In the genomic region with DNA sequence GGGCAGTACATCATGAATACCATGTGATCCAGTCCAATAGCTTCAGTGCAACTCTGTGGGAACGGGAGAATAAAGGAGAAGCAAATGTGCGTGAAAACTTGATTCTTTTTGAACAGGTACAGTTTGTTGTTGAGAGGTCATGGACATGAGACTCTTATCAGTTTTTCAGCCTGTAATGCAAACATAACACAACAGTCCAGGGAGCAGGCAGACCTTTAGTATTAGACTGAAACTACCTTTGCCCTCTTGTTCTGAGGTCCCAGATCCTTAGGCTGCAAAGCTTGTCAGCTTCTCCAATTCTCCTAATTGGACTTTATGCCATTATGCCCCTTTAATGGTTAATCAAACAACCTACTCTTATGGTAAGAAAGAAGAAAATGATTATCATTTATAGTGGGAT, we compare ENCODE assay signal across 16 mouse cellular contexts.
"Had no signal": no experiment of that assay in that cellular context is flagged by ENCODE, and none has a peak within 500 bp of the region (broad histone marks: within the 10 kb centered on the region; RNA-seq: fewer than 3 reads in every experiment).

No protein-coding gene starts in this region.

- H3K4me3 ChIP-seq: neural tube, embryonic 13.5 days; neural tube, embryonic 15.5 days; stomach, embryonic 15.5 days had no signal

- H3K9me3 ChIP-seq: neural tube, embryonic 13.5 days; neural tube, embryonic 15.5 days; stomach, embryonic 15.5 days had no signal

- H3K4me1 ChIP-seq: neural tube, embryonic 13.5 days; neural tube, embryonic 15.5 days; stomach, embryonic 15.5 days had no signal

- H3K9ac ChIP-seq: neural tube, embryonic 13.5 days; neural tube, embryonic 15.5 days; stomach, embryonic 15.5 days had no signal

- DNase-seq: retina, postnatal 1 day; right cerebral cortex, adult 18-20 months; right cerebral cortex, postnatal 14 days; right cerebral cortex, postnatal 25 days; right cerebral cortex, postnatal 4 days; spleen, adult 18-20 months; thymus, adult 18-20 months; thymus, adult 2 months; thymus, postnatal 14 days; thymus, postnatal 25 days; thymus, postnatal 36 days; thymus, postnatal 4 days had no signal

- H3K27me3 ChIP-seq: neural tube, embryonic 13.5 days; neural tube, embryonic 15.5 days; stomach, embryonic 15.5 days had no signal

- H3K36me3 ChIP-seq: neural tube, embryonic 13.5 days; neural tube, embryonic 15.5 days; stomach, embryonic 15.5 days had no signal

- H3K27ac ChIP-seq: neural tube, embryonic 13.5 days; neural tube, embryonic 15.5 days; stomach, embryonic 15.5 days; stomach, postnatal 0 days had no signal

- H3K4me2 ChIP-seq: neural tube, embryonic 13.5 days; neural tube, embryonic 15.5 days; stomach, embryonic 15.5 days had no signal
